Mouse (Mus musculus): ENCODE data around the gene Slc16a9.

DNA sequence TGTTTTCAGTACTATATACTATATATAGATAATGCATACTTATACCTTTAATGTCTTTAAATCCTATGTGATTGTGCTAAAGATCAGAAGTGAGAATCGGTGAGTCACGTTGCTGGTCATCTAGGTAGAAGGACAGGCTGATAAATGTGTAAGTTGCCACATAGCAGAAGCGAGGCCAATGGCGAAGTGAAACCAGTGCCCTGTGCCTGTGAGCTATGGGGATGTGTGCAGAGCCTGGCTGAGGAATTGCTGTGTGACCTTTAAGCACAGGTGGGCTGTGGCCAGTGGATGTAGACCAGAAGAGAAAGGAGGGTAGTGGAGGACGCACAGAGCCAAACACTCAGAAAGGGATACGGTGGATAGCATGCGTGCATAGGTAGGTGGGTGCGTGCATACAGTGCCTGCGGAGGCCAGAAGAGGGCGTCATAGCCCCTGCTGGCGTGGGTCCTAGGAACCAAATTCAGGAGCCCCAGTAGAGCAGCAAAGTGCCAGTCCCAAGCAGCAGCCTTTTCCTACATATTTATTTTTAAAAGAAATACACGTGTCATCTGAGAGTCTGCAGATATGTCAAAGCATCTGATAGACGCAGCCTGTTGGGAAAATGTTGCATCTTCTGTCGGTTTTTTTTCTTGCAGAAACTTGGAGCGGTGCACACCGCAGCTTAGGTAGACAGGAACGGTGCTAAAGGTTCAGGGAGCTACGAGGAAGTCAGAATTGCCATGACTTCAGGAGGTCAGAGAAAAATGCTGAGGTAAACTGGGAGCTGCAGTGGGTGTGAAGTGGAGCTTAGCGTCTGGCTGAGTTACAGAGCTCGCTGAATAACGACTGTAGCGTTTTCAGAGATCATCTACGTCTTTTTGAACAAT, 23.9 kb downstream of the Slc16a9 start:
- TF ChIP-seq CTCF (IDR thresholded peaks at IDR 0.05; ENCODE audit: control insufficient read depth, insufficient read depth, low read length), result no peak
- no peak for TF ChIP-seq POLR2A (IDR thresholded peaks at IDR 0.05; ENCODE audit: borderline replicate concordance, control insufficient read depth, low read depth, low read length)
